Mouse (Mus musculus) gastrocnemius, adult 2 months (tissue): ENCODE measurements around the gene Megf8. TPM values are rescaled to one million over a fixed set of nuclear protein-coding genes. Genes with fewer than 3 reads are reported as not detected.

Source experiments
- DNase-seq: peaks from one replicate; pipeline ENCODE4 v3.0.0; 2022
- H3K27ac ChIP-seq: fragments of 200-600 bp; 2 replicates; pipeline ENCODE4 v1.8.1; 2022; ENCODE audit warnings: mild to moderate bottlenecking
- H3K4me3 ChIP-seq: fragments of 200-600 bp; 2 replicates; pipeline ENCODE4 v1.8.1; 2022; ENCODE audit warnings: mild to moderate bottlenecking, moderate library complexity
- CTCF ChIP-seq: fragments of 200-600 bp; IDR thresholded peaks from 2 replicates; pipeline ENCODE4 v1.8.1; 2022; ENCODE audit warnings: antibody characterized with exemption, mild to moderate bottlenecking, moderate library complexity
- intact Hi-C: fragments of 180-260 bp; cut with DNase I; formaldehyde crosslinking; loops from one replicate; pipeline ENCODE4 v1.15.1; 2025
- total RNA-seq, 2 experiments: library from RNA; stranded (reverse); gene quantifications; 2 replicates each; pipeline ENCODE4 v1.2.3; 2021

The Megf8 gene
- total RNA-seq, 2 experiments from 2014 or later: 16.9 to 19.6 TPM

DNA sequence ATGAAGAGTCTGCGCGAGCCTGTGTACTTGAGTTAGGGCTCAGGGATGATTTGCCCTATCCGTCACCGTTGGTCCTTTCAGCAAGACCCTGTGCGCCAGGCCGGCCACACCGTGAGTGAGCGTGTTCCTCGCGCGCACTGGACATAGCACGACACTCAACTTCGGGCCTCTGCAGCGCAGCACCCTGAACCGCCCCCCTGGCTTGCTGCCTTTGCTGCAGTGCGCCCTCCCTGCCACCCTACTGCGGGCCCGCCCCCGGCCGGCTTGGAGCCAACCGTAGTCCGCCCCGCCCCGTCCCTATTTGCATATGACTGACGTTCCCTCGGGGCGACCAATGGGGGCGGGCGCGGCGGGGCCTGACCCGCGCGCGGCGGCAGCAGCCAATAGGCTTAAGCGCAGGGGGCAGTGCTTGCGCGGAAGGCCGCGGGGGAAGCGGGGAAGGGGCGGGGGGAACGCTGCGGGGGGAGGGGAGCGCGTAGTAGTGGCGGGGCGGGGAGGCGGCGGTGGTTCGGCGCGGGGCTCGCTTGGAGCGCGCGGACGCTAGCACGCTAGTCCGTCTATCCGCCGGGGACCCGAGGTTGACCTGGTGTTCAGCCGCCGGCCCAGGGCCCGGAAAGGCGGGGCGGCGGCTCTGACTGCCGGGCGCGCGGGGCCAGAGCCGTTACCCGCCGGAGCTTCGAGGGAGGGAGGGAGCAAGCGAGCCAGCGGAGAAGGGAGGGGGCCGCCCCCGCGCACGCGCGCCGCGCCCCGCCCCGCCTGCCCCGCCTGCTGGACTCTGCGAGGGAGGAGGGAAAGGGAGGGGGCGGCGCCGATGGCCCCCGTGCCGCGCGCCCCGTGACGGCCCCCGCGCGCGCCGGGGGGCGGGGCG is 35.0 kb upstream of the Megf8 start:
- H3K4me3 ChIP-seq: peak overlapping the region; percentile 93
- peak overlapping the region; percentile 97 for H3K27ac ChIP-seq
- TF ChIP-seq CTCF: no peak
- peak; percentile 99 for DNase-seq
- intact Hi-C loops: loop anchor here (5.0 kb wide), 2 partner anchors 50 to 105 kb away; no protein-coding TSS in a partner anchor

DNA sequence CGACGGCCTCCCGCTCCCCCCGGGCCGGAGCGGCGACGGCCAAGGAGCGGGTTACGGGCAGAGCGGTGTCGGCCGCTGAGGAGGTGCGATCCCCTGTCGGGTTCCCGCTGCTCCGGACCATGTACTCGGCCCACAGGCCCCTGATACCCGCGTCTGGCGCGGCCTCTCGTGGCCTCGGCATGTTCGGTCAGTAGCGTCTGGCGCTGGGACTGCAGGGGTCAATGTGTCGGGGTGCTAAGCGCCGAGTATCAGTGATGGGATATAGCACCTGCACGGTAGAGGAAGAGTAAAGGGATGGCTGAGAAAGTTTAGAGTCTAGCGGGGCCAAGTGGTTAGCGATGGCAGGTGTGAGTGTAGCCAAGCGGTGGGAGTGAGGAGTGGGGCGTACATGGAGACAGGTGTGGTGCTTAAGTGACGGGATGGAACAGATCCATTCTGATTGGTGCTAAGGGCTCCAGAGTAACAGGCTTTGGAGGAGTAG is 34.2 kb upstream of the Megf8 start:
- intact Hi-C loops: loop anchor here (5.0 kb wide), 2 partner anchors 50 to 105 kb away; no protein-coding TSS in a partner anchor
- DNase-seq: no peak
- Histone ChIP-seq H3K27ac (peak overlapping the region; percentile 97), H3K4me3 (peak overlapping the region; percentile 93)
- no peak for TF ChIP-seq CTCF

DNA sequence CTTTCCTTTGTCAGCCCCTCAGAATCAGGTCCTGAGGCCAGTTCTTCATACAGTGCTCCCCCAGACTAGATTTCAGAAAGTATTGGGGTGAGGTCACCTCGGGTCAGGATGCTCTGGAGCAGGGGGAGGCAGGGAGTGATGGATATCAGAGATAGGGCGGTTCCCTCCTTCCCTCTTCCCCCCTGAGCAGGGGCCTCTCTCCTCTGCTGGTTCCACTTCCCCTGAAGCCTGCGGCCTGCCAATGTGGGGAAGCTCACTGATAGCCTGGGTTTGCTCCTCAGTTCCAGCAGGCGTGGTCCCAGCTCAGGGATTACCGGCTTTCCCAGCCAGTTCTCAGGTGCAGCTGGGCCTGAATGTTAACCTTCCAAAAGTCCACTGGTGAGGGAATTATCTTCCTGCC is 33.3 kb upstream of the Megf8 start:
- peak overlapping the region; percentile 93 for H3K4me3 ChIP-seq
- peak; percentile 40 for DNase-seq
- no peak for TF ChIP-seq CTCF
- intact Hi-C loops: loop anchor here (2.0 to 5.0 kb wide), 3 partner anchors 29 to 104 kb away; no protein-coding TSS in a partner anchor
- peak overlapping the region; percentile 97 for H3K27ac ChIP-seq

DNA sequence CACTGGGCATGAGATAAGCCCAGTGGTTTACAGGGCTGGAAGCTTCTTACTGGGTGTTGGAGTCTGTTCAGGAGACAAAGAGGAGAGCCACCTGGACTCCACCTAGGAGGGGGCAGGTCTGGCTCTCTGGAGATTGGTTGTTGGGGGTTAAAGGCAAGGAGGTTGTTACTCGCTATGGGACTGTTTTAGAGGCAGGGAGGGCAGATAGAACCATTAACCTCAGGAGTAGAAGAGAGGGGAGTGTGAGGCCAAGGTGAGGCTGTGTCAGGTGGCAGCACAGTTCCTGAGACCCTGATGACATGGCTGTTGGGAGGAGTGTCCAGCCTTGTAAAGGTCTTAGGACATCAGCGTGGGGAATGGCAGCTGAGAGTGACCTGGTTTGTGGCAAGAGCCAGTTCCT is 32.8 kb upstream of the Megf8 start:
- no peak for TF ChIP-seq CTCF
- intact Hi-C loops: loop anchor here (2.0 to 5.0 kb wide), 3 partner anchors 29 to 103 kb away; no protein-coding TSS in a partner anchor
- DNase-seq: peak; percentile 18
- peak overlapping the region; percentile 93 for H3K4me3 ChIP-seq
- H3K27ac ChIP-seq: peak overlapping the region; percentile 97

DNA sequence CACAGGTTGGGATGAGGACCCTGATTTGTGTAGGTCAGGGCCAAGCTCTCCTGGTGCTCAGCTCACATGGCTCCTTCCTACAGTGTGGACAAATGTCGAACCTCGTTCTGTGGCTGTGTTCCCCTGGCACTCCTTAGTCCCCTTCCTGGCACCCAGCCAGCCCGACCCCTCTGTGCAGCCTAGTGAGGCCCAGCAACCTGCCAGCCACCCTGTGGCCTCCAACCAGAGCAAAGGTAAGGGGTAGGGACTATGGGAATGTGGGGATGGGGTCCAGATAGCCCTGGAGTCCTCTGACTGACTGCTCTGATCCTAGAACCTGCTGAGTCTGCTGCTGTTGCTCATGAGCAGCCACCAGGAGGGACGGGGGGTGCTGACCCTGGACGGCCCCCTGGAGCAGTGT is 32.2 kb upstream of the Megf8 start:
- H3K4me3 ChIP-seq: no peak overlapping the region
- peak overlapping the region; percentile 97 for H3K27ac ChIP-seq
- TF ChIP-seq CTCF: no peak
- DNase-seq: peak; percentile 26
- intact Hi-C loops: loop anchor here (2.0 to 5.0 kb wide), 3 partner anchors 28 to 103 kb away; no protein-coding TSS in a partner anchor

DNA sequence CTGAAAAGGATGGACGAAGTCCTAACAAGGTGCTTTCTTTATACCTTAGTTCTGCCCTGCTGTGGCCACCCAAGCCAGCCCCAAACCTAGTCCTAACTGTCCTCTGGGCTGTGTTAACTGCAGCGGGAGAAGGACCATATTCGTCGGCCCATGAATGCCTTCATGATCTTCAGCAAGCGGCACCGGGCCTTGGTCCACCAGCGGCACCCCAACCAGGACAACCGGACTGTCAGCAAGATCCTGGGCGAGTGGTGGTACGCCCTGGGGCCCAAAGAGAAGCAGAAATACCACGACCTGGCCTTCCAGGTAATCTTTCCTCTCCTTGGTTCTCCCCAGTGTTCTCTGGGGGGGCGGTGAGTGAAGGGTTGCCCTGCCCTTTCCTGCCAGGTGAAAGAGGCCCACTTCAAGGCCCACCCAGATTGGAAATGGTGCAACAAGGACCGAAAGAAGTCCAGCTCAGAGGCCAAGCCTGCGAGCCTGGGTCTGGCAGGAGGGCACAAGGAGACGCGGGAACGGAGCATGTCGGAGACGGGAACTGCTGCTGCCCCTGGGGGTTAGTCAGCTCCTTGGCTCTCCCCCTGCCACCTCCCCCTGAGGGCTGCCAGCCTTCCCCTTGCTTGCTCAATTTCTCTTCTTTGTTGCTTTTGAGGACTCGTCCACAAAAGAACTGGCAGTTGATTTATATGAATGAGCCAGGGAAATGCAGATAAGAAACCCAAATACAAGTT is 31.3 kb upstream of the Megf8 start:
- intact Hi-C loops: loop anchor here (2.0 kb wide), 1 partner anchor 27 kb away; no protein-coding TSS in a partner anchor
- peak; percentile 18 for DNase-seq

DNA sequence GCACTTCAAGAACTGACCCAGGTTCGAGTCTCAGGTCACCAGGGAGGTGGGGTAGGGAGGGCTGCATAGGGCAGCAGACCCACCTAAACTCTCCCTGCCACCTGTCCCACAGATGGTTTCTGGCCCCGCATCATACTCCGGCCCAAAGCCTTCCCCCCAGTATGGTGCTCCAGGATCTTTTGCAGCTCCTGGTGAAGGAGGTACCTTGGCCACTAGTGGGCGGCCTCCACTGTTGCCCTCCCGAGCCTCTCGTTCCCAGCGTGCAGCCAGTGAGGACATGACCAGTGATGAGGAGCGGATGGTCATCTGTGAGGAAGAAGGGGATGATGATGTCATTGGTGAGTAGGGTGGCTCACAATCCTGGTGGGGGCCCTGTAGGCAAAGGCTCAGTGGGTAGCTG is 30.0 kb upstream of the Megf8 start:
- TF ChIP-seq CTCF: peak; percentile 11; the same call in 1 of the 2 replicates
- Histone ChIP-seq H3K4me3 (no peak overlapping the region), H3K27ac (no peak overlapping the region)
- intact Hi-C loops: no loop called here
- peak; percentile 18 for DNase-seq

More for the DNA sequence above, 31.3 kb upstream of the Megf8 start:
- H3K27ac ChIP-seq: no peak overlapping the region
- no peak overlapping the region for H3K4me3 ChIP-seq
- TF ChIP-seq CTCF: no peak

DNA sequence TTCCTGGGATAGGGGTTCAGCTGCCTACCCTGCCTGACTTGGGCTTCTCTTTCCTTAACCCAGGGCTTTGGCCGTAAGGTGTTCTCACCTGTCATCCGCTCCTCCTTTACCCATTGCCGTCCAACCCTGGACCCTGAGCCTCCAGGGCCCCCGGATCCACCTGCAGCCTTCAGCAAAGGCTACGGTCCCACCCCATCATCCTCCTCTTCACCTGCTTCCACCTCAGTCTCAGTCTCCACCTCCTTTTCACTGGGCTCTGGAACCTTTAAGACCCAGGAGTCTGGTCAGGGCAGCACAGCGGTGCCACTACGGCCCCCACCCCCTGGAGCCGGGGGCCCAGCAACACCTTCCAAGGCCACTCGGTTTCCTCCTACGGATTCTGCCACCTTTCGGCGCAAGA is 29.0 kb upstream of the Megf8 start:
- intact Hi-C loops: no loop called here
- no peak overlapping the region for H3K27ac ChIP-seq
- DNase-seq: peak; percentile 20
- H3K4me3 ChIP-seq: no peak overlapping the region
- TF ChIP-seq CTCF: no peak

DNA sequence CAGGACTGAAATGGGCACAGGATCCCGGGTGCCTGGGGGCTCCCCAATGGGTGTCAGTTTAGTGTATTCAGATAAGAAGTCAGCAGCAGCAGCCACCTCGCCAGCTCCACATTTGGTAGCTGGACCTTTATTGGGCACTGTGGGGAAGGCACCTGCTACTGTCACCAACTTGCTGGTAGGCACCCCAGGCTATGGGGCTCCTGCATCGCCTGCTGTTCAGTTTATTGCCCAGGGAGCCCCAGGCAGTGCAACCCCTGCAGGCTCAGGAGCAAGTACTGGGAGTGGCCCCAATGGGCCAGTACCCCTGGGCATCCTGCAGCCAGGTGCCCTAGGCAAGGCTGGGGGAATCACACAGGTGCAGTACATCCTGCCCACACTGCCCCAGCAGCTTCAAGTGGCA is 28.2 kb upstream of the Megf8 start:
- TF ChIP-seq CTCF: no peak
- no peak overlapping the region for H3K4me3 ChIP-seq
- intact Hi-C loops: no loop called here
- no peak overlapping the region for H3K27ac ChIP-seq
- DNase-seq: no peak

DNA sequence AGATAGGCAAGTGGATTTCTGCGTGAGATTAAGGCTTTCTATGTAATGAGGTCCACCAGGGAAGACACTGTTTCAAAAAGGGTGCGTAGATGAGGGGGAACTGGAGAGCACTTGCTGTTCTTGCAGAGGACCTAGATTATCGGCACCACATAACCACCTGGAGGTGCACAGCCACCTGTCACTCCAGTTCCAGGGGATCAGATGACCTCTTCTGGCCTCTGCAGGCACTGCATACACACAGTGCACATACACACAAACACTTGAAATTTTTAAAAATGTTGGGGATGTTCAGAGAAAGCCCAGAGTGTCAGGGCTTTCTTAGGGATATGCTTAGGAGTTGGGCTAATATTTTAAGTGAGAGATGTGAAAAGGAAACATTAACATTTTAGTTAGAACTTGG is 27.0 kb upstream of the Megf8 start:
- no peak for TF ChIP-seq CTCF
- intact Hi-C loops: no loop called here
- Histone ChIP-seq H3K4me3 (no peak overlapping the region), H3K27ac (no peak overlapping the region)
- DNase-seq: peak; percentile 1

DNA sequence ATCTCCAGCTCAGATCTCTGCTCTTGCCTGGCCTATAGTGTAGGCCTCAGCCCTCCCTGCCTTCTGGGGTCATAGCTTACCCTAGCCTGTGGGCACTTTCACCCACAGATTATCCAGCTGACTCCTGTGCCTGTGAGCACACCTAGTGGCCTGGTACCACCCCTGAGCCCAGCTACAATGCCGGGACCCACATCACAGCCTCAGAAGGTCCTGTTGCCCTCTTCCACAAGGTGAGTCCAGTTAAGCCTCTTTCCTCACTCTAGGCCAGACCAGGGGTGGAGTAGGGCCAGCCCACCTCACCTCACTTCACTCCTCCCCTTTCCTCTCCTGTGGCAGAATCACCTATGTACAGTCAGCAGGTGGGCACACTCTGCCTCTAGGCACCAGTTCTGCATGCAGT is 26.5 kb upstream of the Megf8 start:
- TF ChIP-seq CTCF: no peak

DNA sequence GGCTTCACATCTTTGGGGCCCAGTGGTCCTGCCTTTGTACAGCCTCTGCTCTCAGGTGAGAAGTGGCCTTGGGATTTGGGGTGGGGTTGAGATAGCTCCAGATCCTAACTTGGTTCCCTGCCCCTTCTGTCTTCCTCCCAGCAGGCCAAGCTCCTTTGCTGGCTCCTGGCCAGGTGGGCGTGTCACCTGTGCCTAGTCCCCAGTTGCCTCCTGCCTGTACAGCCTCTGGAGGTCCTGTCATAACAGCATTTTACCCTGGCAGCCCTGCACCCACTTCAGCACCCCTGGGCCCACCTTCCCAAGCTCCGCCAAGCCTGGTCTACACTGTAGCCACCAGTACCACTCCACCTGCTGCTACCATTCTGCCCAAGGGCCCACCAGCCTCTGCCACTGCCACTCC is 26.1 kb upstream of the Megf8 start:
- Histone ChIP-seq H3K4me3 (no peak overlapping the region), H3K27ac (no peak overlapping the region)
- TF ChIP-seq CTCF: no peak
- intact Hi-C loops: no loop called here
- DNase-seq: peak; percentile 57

More for the DNA sequence above, 26.5 kb upstream of the Megf8 start:
- DNase-seq: peak; percentile 12
- Histone ChIP-seq H3K4me3 (no peak overlapping the region), H3K27ac (no peak overlapping the region)
- intact Hi-C loops: no loop called here

DNA sequence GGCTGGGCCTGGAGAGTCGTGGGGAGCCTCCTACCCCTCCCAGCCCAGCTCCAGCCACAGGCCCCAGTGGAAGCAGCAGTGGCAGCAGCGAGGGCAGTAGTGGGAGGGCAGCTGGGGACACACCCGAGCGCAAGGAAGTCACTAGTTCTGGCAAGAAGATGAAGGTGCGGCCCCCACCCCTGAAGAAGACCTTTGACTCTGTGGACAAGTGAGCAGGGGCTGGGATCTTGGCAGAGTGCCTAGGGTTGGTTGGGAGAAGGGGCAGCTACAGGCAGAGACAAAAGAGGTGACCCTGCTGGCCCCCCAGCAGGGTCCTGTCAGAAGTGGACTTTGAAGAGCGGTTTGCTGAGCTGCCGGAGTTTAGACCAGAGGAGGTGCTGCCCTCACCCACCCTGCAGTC is 24.9 kb upstream of the Megf8 start:
- Histone ChIP-seq H3K27ac (no peak overlapping the region), H3K4me3 (no peak overlapping the region)
- DNase-seq: peak; percentile 12
- TF ChIP-seq CTCF: no peak
- intact Hi-C loops: no loop called here
